Mouse (Mus musculus): ENCODE results near the gene Apopt1.

The Apopt1 gene

DNA sequence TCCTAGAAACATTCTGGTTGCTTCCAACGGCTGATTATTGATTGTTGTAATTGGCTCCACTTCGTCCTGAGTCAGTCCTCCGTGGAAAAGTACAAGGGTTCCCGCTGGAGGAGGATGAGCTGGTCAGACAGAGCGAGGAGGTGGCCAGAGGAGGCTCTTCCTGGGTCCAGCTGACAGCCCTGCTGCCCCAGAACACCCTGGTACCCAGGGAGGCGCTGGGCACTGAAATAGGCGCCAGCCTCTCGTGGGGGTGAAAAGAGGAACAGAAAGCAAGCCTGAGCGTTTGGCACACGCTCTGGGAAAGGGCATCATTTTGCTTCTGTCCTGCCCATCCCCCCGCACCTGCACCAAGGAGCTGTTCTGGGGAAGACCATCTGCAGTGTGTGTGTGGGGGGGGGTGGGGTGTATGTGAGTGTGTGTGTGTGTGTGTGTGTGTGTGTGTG lies 30.9 kb downstream of the Apopt1 start:
- no peak for DNase-seq (ENCODE audit: low read depth, low spot score)

DNA sequence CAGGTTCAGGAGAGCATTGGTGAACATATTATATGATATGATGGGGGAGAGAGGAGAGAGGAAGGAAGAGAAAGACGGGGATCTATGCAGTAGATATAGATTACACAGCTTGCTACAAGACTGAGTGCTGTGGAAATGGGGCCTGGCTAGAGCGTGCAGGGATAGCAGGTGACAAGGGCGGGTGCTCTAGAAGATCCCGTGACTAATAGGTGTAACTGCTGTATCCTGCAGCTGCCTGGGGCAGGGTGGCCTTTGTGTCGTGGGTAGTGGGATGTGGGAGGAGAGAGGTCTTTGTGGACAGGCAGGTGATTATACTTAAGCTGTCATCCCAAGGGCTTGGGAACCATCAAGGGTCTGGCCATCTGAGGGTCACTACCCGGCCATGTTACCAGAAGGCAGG lies 32.2 kb downstream of the Apopt1 start:
- no peak for DNase-seq (ENCODE audit: low read depth, low spot score)

DNA sequence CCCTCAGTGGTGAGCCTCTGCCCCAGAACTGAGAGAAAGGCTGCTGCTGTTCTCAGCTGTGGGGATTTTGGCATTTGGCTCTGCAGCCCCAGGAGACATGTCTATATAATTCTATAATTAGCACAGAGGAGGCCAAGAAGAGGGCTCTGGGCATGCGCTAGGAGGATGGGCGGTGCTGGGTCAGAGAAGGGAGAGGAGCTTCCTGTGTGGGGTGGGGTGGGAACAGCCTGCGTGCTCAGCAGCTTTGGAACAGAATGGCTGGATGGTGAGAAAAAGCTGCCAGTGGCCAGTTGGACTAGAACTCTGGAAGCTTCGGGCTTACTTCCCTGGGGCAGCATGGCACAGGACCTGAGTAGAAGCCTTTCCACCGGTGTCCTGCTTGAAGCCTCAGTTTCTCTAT lies 33.0 kb downstream of the Apopt1 start:
- no peak for DNase-seq (ENCODE audit: low read depth, low spot score)

DNA sequence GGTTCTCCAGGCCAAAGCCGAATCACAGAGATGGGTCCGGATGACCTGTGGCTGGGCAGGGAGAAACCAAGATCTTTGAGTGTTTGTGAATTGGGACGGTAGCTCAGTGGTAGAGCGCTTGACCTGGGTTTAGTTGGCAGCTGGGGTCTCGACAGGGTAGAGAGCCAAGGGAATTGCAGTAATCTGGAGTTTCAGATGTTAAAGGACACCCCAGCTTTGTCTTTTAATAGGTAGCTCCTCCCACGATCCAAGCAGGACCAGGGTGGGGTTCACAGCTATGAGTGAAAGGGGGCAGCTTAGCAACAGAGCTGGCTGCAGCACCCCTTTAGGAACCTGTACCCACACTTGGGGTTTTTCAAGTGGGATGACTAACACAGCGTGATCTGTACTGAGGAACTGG lies 34.4 kb downstream of the Apopt1 start:
- DNase-seq (ENCODE audit: low read depth, low spot score) = no peak

DNA sequence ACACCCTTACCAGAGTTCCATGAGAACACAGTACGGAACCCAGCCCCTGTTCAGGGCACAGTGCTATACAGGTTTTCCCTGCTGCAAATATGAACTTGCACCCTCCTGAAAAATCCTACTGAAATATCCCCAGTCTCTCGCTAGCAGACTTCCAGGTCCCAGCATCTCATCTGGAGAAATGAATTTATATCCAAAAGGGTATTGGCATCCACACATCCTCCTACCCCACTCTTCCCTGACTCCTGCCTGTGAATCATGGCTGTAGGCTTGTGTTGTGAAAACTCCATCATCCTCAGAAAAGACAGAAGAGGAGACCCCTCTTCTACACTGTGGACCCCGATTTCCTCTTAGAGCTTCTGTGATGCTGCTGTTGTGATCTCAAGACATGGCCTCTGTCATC lies 37.7 kb downstream of the Apopt1 start:
- no peak for DNase-seq (ENCODE audit: low read depth, low spot score)

DNA sequence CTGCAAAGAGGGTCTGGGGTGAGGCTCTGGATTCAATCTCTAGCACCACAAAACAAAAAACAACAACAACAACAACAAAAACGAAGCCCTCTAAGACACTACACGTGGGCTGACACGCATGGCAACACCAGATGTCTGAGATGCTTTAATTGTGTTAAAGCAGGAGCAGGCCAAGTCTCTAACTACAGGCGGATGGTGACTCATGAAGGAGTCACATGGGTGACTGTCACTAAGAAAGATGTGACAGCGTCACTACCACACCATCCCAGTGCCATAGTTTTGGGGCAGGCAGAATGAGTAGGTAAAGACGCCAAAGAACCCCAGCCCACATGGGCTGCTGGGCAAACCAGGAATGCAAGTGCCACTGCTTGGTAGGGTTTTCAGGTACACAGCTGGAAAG lies 39.4 kb downstream of the Apopt1 start:
- no peak for DNase-seq (ENCODE audit: low read depth, low spot score)

DNA sequence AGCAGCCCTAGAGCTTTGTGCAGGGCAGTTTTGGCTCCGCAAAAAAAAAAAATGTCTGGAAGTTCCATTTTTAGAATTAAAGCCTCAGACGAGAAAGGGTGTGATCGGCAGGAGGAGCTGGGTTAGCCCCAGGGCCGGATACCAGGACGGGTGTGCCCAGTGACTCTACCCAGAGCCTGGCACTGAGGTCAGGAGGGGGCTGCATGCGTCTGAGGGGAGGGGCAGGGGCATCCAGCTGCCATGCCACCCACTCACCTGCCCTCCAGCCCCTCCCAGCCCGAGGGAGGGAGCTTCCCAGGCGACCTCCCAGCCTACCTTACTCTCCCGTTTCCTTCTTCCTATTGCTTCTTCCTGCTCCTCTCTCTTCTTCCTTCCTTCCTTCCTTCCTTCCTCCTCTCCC lies 40.3 kb downstream of the Apopt1 start:
- DNase-seq (ENCODE audit: low read depth, low spot score) = no peak

DNA sequence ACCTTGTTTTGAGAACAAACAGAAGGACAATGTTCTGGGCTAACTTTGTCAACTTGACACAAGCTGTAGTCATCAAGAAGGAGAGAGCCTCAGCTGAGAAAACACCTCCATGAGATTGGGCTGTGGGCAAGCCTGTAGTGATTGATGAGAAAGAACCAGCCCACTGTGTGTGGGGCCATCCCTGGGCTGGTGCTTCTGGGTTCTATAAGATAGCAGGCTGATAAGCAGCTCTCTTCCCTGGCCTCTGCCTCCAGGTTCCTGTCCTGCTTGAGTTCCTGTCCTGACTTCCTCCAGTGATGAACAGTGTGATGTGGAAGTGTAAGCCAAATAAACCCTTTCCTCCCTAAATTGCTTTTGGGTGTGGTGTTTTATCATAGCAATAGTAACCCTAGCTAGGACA lies 41.6 kb downstream of the Apopt1 start:
- DNase-seq (ENCODE audit: low read depth, low spot score) = no peak

DNA sequence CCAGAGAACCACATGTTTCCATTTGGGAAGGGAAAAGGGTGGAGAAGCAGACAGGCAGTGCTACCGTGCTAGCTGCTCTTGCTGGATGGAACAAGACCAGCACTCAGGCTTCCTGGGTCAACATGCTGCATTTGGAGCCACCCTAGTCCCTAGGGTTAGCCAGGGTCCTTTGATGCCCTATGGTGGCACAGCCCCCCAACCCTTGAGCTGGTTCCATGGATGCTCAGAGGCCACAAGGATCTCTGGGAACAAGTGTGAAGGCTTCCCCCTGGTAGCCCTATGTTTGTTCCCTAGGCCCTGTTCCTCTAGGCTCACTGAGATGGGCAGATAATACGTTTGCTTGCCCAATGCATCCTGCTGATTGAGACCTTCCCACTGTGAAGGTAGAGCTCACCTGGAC lies 42.2 kb downstream of the Apopt1 start:
- no peak for DNase-seq (ENCODE audit: low read depth, low spot score)

DNA sequence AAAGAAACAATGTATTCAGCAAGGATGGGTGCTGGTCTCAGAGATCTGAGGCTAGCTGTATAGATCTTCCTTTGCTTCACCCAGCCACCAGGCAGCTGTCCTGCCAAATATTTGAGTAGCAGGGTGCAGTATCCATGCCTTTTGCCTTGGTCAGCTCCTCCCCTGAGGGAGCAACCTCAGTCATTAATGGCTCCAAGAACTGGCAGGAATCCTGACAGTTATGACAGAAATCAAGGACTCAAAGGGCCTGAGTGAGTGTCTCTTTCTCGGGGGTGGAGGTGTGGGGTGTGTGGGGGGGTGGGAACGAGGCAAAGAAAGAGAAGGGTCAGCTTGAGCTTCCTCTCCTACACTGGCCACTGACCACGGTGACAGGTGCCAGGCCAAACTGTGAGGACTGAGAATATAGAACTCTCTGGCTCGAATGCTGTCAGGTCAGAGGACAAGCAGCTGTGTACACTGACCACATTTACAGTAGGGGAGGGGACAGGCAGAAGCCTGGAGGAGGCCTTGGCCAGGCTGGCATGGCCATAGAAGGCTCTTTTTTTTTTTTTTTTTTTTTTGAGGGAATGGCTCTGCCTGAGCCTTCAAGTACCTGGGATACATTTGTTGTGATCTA lies 43.1 kb downstream of the Apopt1 start:
- DNase-seq (ENCODE audit: low read depth, low spot score) = no peak

DNA sequence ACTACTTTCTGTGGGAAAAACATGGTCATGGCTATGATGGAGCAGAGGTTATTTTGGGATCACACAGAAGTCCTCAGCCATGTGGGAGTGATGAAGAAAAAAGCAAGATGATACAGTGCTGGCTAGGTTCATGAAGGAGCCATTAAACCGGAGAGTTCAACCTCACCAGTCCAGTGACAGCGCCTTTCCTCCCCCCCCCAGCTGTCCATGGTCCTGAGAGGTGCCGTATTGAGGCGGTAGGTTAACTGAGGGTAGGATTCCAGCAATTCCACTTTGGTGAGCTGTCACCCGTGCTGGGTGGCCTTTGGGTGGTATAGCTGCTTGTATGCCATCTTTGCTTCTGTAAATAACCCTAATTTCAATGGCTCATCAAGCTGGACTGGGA lies 43.6 kb downstream of the Apopt1 start:
- DNase-seq (ENCODE audit: low read depth, low spot score) = no peak

DNA sequence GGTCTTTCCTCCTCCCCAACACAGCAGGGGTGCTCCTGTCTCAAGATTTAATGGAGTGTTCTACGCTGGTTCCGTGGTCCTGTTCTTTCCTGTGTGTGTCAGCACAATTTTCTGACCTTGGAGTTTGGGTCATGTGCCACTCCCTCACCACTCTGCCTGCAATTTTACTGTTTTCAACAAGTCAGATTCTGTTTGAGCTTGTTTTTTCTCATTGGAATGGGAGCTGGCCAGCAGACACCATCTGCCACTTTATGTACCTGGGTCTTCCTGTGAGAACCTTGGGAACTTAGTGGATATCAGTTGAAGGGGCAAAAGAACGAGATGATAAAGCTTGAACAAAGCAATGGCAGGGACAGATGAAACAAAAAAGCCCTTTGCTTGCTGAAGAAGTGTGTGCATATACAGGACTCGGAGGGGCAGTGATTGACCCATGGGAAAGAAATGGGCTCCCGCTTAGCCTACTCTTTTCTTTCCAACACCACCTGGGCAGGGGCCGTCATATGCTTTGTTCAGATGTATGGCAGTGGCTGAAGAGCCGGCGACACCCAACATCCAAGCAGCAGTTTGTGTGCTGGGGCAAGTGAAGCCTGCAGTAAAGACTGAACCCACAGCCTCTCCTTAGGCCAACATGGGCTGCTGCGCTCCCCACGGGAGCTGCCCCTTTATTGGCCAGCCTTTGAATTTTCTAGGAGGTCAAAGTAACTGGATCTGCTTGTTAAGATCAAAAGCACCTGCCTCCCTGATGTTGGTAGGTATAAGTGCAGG lies 44.7 kb downstream of the Apopt1 start:
- DNase-seq (ENCODE audit: low read depth, low spot score) = no peak

DNA sequence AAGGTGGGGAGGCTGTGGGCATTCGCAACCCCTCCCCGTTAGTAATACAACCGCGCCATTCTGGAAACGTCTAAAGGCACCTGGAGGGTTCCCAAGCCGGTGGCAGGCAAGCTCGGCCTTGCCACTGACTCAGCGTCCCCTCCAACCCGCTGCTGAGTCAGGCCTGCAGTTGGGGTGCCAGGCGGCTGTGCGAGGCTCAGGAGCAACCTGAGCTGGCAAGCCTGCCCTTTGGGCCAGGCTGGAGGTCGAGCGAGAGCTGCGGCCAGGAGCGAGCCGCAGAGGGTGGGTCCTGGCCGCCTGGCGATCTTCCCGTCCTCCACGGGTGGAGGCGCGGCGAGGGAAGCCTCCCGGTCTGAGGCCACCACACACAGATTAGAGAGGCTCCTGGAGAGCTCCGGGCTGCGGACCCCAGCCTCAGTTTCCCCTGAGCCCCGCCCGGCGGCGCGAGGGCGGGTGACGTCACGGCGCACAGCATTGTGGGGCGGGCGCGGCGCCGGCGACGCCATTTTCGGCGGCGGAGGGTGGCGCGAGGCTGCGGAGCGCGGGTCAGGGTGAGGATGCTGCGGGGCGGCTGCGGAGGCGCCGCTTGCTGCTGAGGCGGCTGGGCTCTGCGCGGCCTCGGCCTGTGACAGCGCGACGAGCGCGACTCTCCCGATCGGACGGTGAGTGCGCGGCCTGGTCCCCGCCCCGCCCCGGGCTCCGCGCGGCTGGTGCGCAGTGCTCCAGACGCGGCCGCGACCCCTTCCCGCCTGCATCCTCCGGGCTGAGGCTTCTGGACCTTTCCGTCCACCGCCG lies 45.5 kb downstream of the Apopt1 start, which contains the start of gene Klc1:
TSS of gene Klc1 (plus strand) at position 469 of the 795 bp plus-strand sequence.
- peak; percentile 59 for DNase-seq (ENCODE audit: low read depth, low spot score)

DNA sequence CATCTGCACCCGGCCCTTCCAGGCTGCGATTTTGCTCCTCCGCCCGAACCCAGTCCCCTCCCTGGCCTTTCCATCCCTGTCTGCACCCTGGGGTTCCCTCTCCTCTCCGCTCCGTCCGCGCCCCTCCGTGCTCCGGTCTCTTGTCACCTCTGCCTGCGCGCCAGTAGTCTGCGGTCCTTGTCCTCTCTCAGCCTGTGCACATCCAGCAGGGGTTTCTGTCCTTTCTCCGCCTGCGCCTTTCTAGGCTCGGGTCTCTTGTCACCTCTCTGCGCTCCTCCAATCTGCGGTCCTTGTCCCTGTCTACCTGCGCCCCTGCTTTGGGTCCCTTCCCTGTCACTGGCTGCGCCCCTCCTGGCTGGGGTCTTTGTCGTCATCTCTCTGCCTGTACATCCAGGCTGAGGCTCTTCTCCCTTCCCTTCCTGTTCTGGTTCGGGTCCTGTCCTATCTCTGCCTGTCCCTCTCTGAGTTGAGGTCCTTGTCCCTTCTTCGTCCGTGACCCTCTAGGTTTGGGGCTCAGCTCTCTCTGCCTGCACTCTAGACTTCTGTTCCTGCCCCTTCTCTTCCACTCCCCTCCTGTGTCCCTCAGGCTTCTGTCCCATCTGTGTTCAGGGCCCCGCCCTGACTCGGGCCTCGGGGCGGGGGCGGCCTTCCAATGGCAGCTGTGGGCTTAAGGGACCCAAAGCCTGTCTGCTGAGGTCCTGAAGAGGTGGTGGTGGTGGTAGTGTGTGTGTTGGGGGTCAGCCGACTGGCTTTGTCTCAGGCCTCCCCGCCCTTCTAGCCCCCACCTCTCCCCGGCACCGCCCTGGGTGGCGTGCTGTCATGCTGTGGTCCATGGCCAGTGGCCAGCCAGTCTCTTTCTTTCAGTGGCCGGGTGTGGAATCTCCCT lies 46.4 kb downstream of the Apopt1 start:
- no peak for DNase-seq (ENCODE audit: low read depth, low spot score)

DNA sequence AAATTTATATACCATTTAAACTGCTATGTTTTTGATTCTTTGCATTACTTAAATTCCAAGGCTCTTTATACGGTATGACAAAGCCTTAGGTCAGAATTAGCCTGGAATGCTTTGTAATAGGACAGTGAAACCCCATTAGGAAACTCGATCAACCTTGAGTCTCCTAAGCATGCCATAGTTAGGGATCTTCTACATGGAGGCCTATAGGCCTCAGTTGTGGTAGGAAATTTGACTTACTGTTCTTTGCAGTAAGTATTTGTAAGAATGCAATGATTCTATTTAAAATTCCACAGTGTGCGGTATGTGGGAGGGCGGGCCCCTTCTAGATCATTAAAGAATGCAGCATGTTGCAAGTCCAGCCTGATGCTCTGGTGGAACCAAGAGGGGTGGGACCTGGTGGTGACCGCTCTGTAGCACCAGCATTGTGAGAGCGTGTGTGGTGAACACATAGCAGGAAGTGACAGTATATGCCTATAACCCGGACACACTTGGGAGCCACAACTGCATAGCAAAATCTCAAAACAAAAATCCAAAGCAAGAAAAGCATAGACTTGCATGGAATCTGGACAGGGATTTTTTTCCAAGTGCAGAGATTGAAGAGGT lies 47.3 kb downstream of the Apopt1 start:
- no peak for DNase-seq (ENCODE audit: low read depth, low spot score)

DNA sequence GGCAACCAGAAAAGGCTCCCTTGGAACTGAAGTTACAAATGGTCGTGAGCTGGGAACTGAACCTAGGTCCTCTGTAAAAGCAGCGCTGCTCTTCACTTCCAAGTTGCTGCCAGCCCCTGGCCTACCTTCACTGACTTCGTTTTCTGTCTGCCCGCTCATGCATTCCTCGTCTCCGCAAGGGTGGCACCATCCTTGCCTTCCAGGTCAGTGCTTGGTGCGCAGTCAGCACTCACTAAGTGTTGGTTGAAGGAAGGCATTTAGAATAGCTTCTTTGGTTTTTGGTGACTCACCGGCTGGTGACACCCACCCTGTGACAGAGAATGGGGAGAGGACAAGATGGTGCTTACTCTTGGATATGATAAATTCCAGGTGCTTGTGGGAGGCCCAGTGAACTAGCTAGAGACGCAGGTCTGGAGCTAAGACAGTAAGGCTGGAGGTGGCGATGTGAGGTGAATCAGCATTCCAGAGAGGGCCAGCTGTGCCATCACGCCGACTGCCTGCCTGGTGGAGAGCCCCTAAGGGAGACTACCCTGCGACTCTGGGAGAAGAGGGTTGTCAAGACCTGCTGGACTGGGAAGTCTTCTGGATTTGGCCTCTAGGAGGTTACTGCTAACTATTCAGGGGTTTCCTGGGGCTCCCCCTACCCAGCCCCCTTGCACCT lies 49.7 kb downstream of the Apopt1 start:
- DNase-seq (ENCODE audit: low read depth, low spot score) = no peak

DNA sequence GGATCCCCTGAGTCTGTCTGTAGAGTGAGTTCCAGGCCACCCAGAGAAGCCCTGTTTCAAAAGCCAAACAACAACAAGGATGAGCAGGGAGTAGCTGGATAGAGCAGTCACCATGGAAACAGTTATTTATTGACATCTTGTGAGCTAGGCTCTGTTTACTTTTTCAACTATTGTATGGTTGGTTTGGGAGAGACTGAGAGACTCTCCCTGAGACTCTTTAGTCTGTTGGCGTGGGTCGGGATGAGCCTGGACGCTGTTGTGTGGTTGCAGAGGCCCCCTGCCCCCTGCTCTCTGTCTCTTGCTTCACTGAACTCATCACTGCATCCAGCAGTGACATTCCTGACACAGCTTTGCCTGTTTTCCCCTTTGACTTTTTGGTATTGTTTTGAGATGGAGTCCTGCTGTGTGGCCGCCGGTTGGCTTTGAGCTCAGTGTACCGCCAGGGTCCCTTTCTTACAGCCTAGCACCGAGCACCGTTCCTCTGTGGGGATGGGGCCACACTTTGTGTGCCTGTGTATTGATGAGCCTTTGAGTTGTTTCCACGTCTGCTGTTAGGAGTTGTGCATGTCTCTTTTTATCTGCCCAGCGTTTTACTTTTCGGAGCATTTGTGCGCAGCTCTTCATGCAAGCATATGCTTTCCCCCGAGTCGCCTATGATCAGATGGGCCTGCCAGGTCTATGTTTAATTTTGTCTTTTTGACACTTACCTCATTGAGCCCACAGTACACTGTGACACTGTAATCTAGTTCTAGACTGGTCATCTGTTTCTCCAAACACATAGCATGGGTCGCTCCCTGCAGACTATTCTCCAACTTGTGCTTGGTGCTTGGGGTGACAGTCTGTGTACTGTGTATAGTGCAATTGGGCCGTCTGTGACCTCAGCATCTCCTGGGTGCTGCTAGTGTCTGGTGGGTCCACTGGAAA lies 53.5 kb downstream of the Apopt1 start:
- DNase-seq (ENCODE audit: low read depth, low spot score) = no peak

DNA sequence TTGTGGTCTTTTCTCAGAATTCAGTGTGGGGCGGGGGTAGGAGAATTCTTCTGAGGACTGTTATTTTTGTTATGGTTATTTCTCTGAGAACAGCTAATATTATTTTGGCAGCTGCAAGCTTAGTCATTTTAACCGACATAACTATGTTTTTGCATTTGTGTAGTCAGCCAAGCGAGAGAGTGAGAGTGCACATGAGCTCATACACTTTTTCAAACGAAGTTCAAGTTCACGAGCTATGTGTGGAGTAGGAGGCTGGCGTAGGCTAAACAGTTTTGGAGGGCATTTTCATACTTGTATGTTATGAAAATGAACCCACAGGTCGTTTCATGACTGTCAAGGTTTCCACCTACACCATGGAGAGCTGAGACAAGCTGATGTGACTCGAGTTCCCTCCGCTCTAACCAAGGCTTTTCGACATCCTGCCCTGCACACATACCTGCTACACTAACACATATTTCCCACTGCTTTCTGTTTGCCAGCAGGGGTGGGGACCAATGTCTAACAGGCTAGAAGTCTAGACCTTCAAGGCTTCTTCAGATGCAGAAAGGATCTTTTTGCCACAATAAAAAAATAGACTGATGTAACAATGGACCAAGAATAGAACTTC lies 55.4 kb downstream of the Apopt1 start:
- no peak for DNase-seq (ENCODE audit: low read depth, low spot score)

DNA sequence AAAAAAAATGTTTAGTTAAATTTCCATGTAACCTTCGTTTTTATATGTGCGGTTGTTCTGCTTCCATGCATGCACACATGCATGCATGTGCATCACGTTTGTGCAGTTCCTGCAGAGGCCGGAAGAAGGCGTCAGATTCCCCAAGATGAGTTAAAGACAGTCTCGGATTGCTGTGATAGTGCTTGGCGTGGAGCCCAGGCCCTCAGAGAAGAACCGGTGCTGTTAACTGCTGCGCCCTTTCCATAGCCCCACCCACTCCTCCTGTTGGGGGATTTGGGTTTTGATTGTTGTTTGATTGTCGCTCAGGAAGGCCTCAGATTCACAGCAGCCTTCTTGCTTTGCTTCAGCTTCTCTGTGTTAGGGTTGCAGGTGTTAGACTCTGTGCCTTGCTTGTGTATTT lies 56.2 kb downstream of the Apopt1 start:
- DNase-seq (ENCODE audit: low read depth, low spot score) = no peak
